In the genomic region with DNA sequence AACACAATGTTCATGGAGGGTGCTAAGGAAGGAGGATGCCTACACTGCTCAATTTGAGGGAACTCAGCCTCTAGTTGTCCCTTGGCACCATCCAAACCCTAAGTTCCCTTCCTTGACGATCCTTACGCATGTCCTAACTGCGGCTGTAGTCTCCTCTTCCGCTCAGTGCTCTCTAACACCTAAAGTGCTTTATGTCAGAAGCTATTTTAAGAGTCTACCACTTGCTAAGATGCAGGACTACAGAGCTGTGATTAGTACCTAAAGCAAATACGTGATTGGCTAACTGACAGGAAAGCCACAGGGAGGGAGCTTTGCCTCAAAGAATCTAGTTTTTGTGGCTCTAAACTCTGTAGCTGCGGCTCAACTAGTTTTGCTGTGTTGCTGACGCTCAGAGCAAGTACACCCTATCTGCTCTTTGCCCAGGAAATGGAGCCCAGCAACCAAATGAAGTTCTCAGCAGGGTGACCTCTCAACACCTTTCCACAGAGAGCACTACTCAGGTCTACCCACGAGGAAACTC, we compare ENCODE assay signal across 13 mouse cellular contexts. TPM values are rescaled to one million over a fixed set of nuclear protein-coding genes. Genes with fewer than 3 reads are reported as not detected.
A peak's percentile ranks its signal among the peaks of the same experiment; 100 is the strongest.
DNase-seq lines count a peak whose midpoint lies in the region; ATAC-seq and TF ChIP-seq lines count a peak whose summit lies in the region.
"Had no signal": no experiment of that assay in that cellular context is flagged by ENCODE, and none has a peak within 500 bp of the region (broad histone marks: within the 10 kb centered on the region; RNA-seq: fewer than 3 reads in every experiment).

No protein-coding gene starts in this region.

- TF ChIP-seq POLR2A in spleen, adult 2 months (IDR thresholded peaks at IDR 0.05; ENCODE audit: low read depth, low read length): no peak
- no peak for TF ChIP-seq POLR2A in myocyte (IDR thresholded peaks at IDR 0.05; ENCODE audit: insufficient read length, low read depth)

- no peak for DNase-seq in heart, postnatal 10 days
- DNase-seq in spleen, adult 2 months (ENCODE audit: low read depth in 1 of 2, low spot score in 2 of 2): peak in 1 of 2 experiments; percentile 18
- DNase-seq in spleen, postnatal 14 days (ENCODE audit: low spot score in 2 of 2): no peak
- DNase-seq in right cerebral cortex, postnatal 25 days: no peak
- DNase-seq: cerebellum, adult 8-10 months had no signal

- TF ChIP-seq CTCF in spleen, adult 2 months (IDR thresholded peaks at IDR 0.05; ENCODE audit: extremely low read depth, insufficient read depth, insufficient read length, insufficient replicate concordance): no peak

- intact Hi-C loops in heart, postnatal 10 days (cut with DNase I): no loop called here

- no peaks in the 10 kb centered on the region for H3K9me3 ChIP-seq in heart, embryonic 14.5 days (ENCODE audit: control insufficient read depth, low read length)
- H3K9me3 ChIP-seq in embryonic facial prominence, embryonic 12.5 days: no peaks in the 10 kb centered on the region
- no peaks in the 10 kb centered on the region for H3K9me3 ChIP-seq in forebrain, embryonic 13.5 days (replicated peaks)

- H3K4me2 ChIP-seq in heart, embryonic 14.5 days (ENCODE audit: low read length): peak overlapping the region; percentile 33; the same call in 1 of the 2 replicates
- no peak overlapping the region for H3K4me2 ChIP-seq in embryonic facial prominence, embryonic 12.5 days (replicated peaks)
- peak overlapping the region; percentile 70 for H3K4me2 ChIP-seq in myocyte (ENCODE audit: low read depth)
- H3K4me2 ChIP-seq in forebrain, embryonic 13.5 days: no peak overlapping the region

- peak overlapping the region; percentile 91 to 97 for H3K27ac ChIP-seq in heart, embryonic 14.5 days (replicated peaks in 1 of 2; ENCODE audit: control insufficient read depth in 1 of 2, insufficient read depth in 1 of 2, low read depth in 2 of 2, low read length in 2 of 2)
- H3K27ac ChIP-seq in spleen, adult 2 months (ENCODE audit: insufficient read depth, low read length): peak overlapping the region; percentile 46; the same call in 1 of the 2 replicates
- H3K27ac ChIP-seq in embryonic facial prominence, embryonic 12.5 days: peak overlapping the region; percentile 96; the same call in 1 of the 2 replicates
- no peak overlapping the region for H3K27ac ChIP-seq in forebrain, embryonic 13.5 days

- H3ac ChIP-seq in myocyte (ENCODE audit: control insufficient read depth, insufficient read length): no peak overlapping the region

- ATAC-seq in heart, embryonic 14.5 days (ENCODE audit: insufficient number of reproducible peaks, insufficient read depth, low FRiP score, low read depth): no peak
- ATAC-seq in embryonic facial prominence, embryonic 12.5 days (ENCODE audit: insufficient number of reproducible peaks, insufficient read depth, low FRiP score, low TSS enrichment): no peak
- no peak for ATAC-seq in forebrain, embryonic 13.5 days
- ATAC-seq: intestine, embryonic 16.5 days had no signal

- H3K9ac ChIP-seq in heart, embryonic 14.5 days (ENCODE audit: low read length): peak overlapping the region; percentile 39; the same call in 1 of the 2 replicates
- no peak overlapping the region for H3K9ac ChIP-seq in embryonic facial prominence, embryonic 12.5 days
- H3K9ac ChIP-seq in forebrain, embryonic 13.5 days: no peak overlapping the region

- peaks cover 65 to 82% of the 10 kb centered on the region in 2 experiments for H3K4me1 ChIP-seq in heart, embryonic 14.5 days (ENCODE audit: control insufficient read depth in 2 of 2, insufficient read depth in 2 of 2, low read length in 2 of 2)
- H3K4me1 ChIP-seq in spleen, adult 2 months (ENCODE audit: control insufficient read depth, insufficient read depth, insufficient read length): peaks cover 67% of the 10 kb centered on the region
- H3K4me1 ChIP-seq in embryonic facial prominence, embryonic 12.5 days: peaks cover 60% of the 10 kb centered on the region
- no peaks in the 10 kb centered on the region for H3K4me1 ChIP-seq in forebrain, embryonic 13.5 days

- peaks cover 11% of the 10 kb centered on the region; the same call in 1 of the 2 replicates for H3K36me3 ChIP-seq in heart, embryonic 14.5 days (ENCODE audit: control insufficient read depth, insufficient read depth, low read length)
- no peaks in the 10 kb centered on the region for H3K36me3 ChIP-seq in spleen, adult 2 months (ENCODE audit: control insufficient read depth, insufficient read depth, low read length)
- peaks cover 4% of the 10 kb centered on the region; the same call in 1 of the 2 replicates for H3K36me3 ChIP-seq in embryonic facial prominence, embryonic 12.5 days
- peaks cover 16% of the 10 kb centered on the region for H3K36me3 ChIP-seq in myocyte (ENCODE audit: control insufficient read depth, insufficient read depth)
- peaks cover 6% of the 10 kb centered on the region; the same call in 1 of the 2 replicates for H3K36me3 ChIP-seq in forebrain, embryonic 13.5 days (ENCODE audit: poor library complexity, severe bottlenecking)

- WGBS in heart, embryonic 14.5 days: 14% methylated on average over 8 of the region's 8 CpGs
- whole genome bisulfite sequencing in spleen, adult 2 months: 47% methylated on average over 8 of the region's 8 CpGs
- 82% methylated on average over 8 of the region's 8 CpGs for WGBS in embryonic facial prominence, embryonic 12.5 days
- WGBS in forebrain, embryonic 13.5 days: 82% methylated on average over 8 of the region's 8 CpGs

- H3K27me3 ChIP-seq in heart, embryonic 14.5 days (ENCODE audit: control insufficient read depth, insufficient read depth, low read length): no peaks in the 10 kb centered on the region
- H3K27me3 ChIP-seq in spleen, adult 2 months (ENCODE audit: control insufficient read depth, insufficient read depth, low read length): no peaks in the 10 kb centered on the region
- H3K27me3 ChIP-seq in embryonic facial prominence, embryonic 12.5 days: no peaks in the 10 kb centered on the region
- H3K27me3 ChIP-seq in myocyte (ENCODE audit: control insufficient read depth, insufficient read depth, insufficient read length): no peaks in the 10 kb centered on the region
- H3K27me3 ChIP-seq in forebrain, embryonic 13.5 days: no peaks in the 10 kb centered on the region

- peaks cover 65% of the 10 kb centered on the region for H3K79me2 ChIP-seq in myocyte (ENCODE audit: control insufficient read depth, insufficient read depth)

- no peak overlapping the region for H3K4me3 ChIP-seq in heart, embryonic 14.5 days (ENCODE audit: control insufficient read depth in 1 of 2, insufficient read depth in 1 of 2, low read depth in 1 of 2, low read length in 2 of 2)
- H3K4me3 ChIP-seq in spleen, adult 2 months (ENCODE audit: extremely low read depth, insufficient read depth, insufficient read length): no peak overlapping the region
- H3K4me3 ChIP-seq in embryonic facial prominence, embryonic 12.5 days: no peak overlapping the region
- H3K4me3 ChIP-seq in myocyte: no peak overlapping the region
- H3K4me3 ChIP-seq in forebrain, embryonic 13.5 days: no peak overlapping the region

TF ChIP-seq in myocyte, 11 proteins besides CTCF, POLR2A, EP300 and RAD21:
- TF ChIP-seq USF1 (IDR thresholded peaks at IDR 0.05; ENCODE audit: low read depth): no peak
- TF ChIP-seq MAX (IDR thresholded peaks at IDR 0.05; ENCODE audit: low read depth): no peak
- TF ChIP-seq TCF3 (IDR thresholded peaks at IDR 0.05; ENCODE audit: insufficient read length, low read depth): no peak
- TF ChIP-seq TCF12 (IDR thresholded peaks at IDR 0.05; ENCODE audit: insufficient read depth, poor library complexity, severe bottlenecking): no peak
- no peak for TF ChIP-seq E2F4 (IDR thresholded peaks at IDR 0.05; ENCODE audit: insufficient read depth)
- no peak for TF ChIP-seq MYOG (IDR thresholded peaks at IDR 0.05; ENCODE audit: control insufficient read depth in 1 of 3, insufficient read depth in 1 of 3, insufficient read length in 2 of 3, low read depth in 2 of 3)
- no peak for TF ChIP-seq SRF (IDR thresholded peaks at IDR 0.05; ENCODE audit: control insufficient read depth, insufficient read length, low read depth)
- no peak for TF ChIP-seq MYOD1 (IDR thresholded peaks at IDR 0.05; ENCODE audit: control insufficient read depth in 1 of 3, insufficient read length in 2 of 3, low read depth in 2 of 3)
- no peak for TF ChIP-seq REST (IDR thresholded peaks at IDR 0.05; ENCODE audit: insufficient read depth, insufficient read length)

RNA-seq across cellular contexts. Expression of gene Fmnl3, which starts 34.4 kb away (rescaled TPM):
- polyA plus RNA-seq in heart, embryonic 14.5 days (2014; fragmentation: Nextera tagmentation; extraction: Ambion mirVana): 14.4 and 15.0 TPM in 2 replicates
- total RNA-seq in heart, postnatal 10 days (2021): 10 to 100 TPM; 40.3 to 43.0 TPM
- 25.6 and 30.8 TPM in 2 replicates for polyA plus RNA-seq in spleen, adult 2 months (2012; rRNA removed)
- polyA plus RNA-seq in embryonic facial prominence, embryonic 12.5 days (2016; fragmentation: Nextera tagmentation; extraction: Ambion mirVana): 32.6 and 37.0 TPM in 2 replicates
- 62.6 TPM for polyA plus RNA-seq in myocyte (2012; fragmentation: generic; extraction: Trizol)
- 8.1 and 8.2 TPM in 2 replicates for polyA plus RNA-seq in forebrain, embryonic 13.5 days (2015; fragmentation: Nextera tagmentation; extraction: Ambion mirVana)

RNA-seq across cellular contexts. Expression of gene Fam186b, which starts 40.2 kb away (rescaled TPM):
- polyA plus RNA-seq in heart, embryonic 14.5 days (2014; fragmentation: Nextera tagmentation; extraction: Ambion mirVana): 0.36 TPM in 1 of 2 replicates, not detected in the other
- under 1 TPM; 0.14 to 0.15 TPM for total RNA-seq in heart, postnatal 10 days (2021)
- 0.02 and 0.05 TPM in 2 replicates for polyA plus RNA-seq in spleen, adult 2 months (2012; rRNA removed)
- polyA plus RNA-seq in embryonic facial prominence, embryonic 12.5 days (2016; fragmentation: Nextera tagmentation; extraction: Ambion mirVana): 0.09 and 0.32 TPM in 2 replicates
- 0.06 TPM for polyA plus RNA-seq in myocyte (2012; fragmentation: generic; extraction: Trizol)
- 0.28 TPM in 1 of 2 replicates, not detected in the other for polyA plus RNA-seq in forebrain, embryonic 13.5 days (2015; fragmentation: Nextera tagmentation; extraction: Ambion mirVana)
- total RNA-seq: megakaryocyte progenitor cell, adult 5-6 weeks had no signal
- polyA plus RNA-seq: limb, embryonic 11.5 days; neural tube, embryonic 11.5 days had no signal

RNA-seq across cellular contexts. Expression of gene Prpf40b, which starts 41.0 kb away (rescaled TPM):
- 31.2 and 38.0 TPM in 2 replicates for polyA plus RNA-seq in heart, embryonic 14.5 days (2014; fragmentation: Nextera tagmentation; extraction: Ambion mirVana)
- total RNA-seq in heart, postnatal 10 days (2021): 10 to 100 TPM; 30.5 to 38.7 TPM
- polyA plus RNA-seq in spleen, adult 2 months (2012; rRNA removed): 27.1 and 31.4 TPM in 2 replicates
- 79.5 and 80.0 TPM in 2 replicates for polyA plus RNA-seq in embryonic facial prominence, embryonic 12.5 days (2016; fragmentation: Nextera tagmentation; extraction: Ambion mirVana)
- 59.7 TPM for polyA plus RNA-seq in myocyte (2012; fragmentation: generic; extraction: Trizol)
- 98.6 and 107 TPM in 2 replicates for polyA plus RNA-seq in forebrain, embryonic 13.5 days (2015; fragmentation: Nextera tagmentation; extraction: Ambion mirVana)

RNA-seq across cellular contexts. Expression of gene Tmbim6, which starts 56.8 kb away (rescaled TPM):
- polyA plus RNA-seq in heart, embryonic 14.5 days (2014; fragmentation: Nextera tagmentation; extraction: Ambion mirVana): 235 and 239 TPM in 2 replicates
- total RNA-seq in heart, postnatal 10 days (2021): 100 to 1,000 TPM; 225 to 229 TPM
- 434 and 466 TPM in 2 replicates for polyA plus RNA-seq in spleen, adult 2 months (2012; rRNA removed)
- polyA plus RNA-seq in embryonic facial prominence, embryonic 12.5 days (2016; fragmentation: Nextera tagmentation; extraction: Ambion mirVana): 256 and 268 TPM in 2 replicates
- 691 TPM for polyA plus RNA-seq in myocyte (2012; fragmentation: generic; extraction: Trizol)
- polyA plus RNA-seq in forebrain, embryonic 13.5 days (2015; fragmentation: Nextera tagmentation; extraction: Ambion mirVana): 227 and 249 TPM in 2 replicates

Comparison
In these comparisons a context has a peak if more than half of its experiments do, and no peak if none do; other contexts are left out.
1. H3K4me2 ChIP-seq: peak in heart, embryonic 14.5 days (single experiment) and myocyte (single experiment); none in embryonic facial prominence, embryonic 12.5 days (single experiment) and forebrain, embryonic 13.5 days (single experiment).